Mouse (Mus musculus) ES-E14 (cell line): Measurements from ENCODE around the gene Calhm6. TPM values are rescaled to one million over a fixed set of nuclear protein-coding genes. Genes with fewer than 3 reads are reported as not detected.

ENCODE experiments used
- DNase-seq: peaks from one replicate; pipeline ENCODE4 v3.0.0-alpha.2; 2013; ENCODE audit warnings: low read depth, low spot score
- H3K27ac ChIP-seq: 2 replicates; pipeline ENCODE4 v1.5.1; 2012; ENCODE audit warnings: low read depth, mild to moderate bottlenecking, low read length, moderate library complexity, mixed read lengths; ENCODE audit not compliant: poor library complexity, insufficient read depth, severe bottlenecking
- H3K36me3 ChIP-seq: 2 replicates; pipeline ENCODE4 v1.6.1; 2012; ENCODE audit warnings: mild to moderate bottlenecking, low read length, moderate library complexity, mixed read lengths; ENCODE audit not compliant: control insufficient read depth, poor library complexity, insufficient read depth, severe bottlenecking
- H3K4me1 ChIP-seq, 2 experiments: fragments of 150-350 bp in 1 of 2; sonication (generic) in 1 of 2; 2 replicates each; pipeline ENCODE4 v1.6.1; 2012; ENCODE audit warnings: low read length in 2 of 2, mild to moderate bottlenecking in 1 of 2, mixed read lengths in 1 of 2; ENCODE audit not compliant: control insufficient read depth in 2 of 2, insufficient read depth in 2 of 2, poor library complexity in 1 of 2
- H3K4me3 ChIP-seq, 2 experiments: fragments of 150-350 bp in 1 of 2; sonication (generic) in 1 of 2; 2 replicates each; pipeline ENCODE4 v1.5.1; 2012; ENCODE audit warnings: low read length in 2 of 2, low read depth in 1 of 2, mild to moderate bottlenecking in 1 of 2, mixed read lengths in 1 of 2; ENCODE audit not compliant: insufficient read depth in 1 of 2, poor library complexity in 1 of 2, severe bottlenecking in 1 of 2
- H3K9ac ChIP-seq: 2 replicates; pipeline ENCODE4 v1.6.1; 2012; ENCODE audit warnings: low read depth, mild to moderate bottlenecking, low read length, mixed read lengths; ENCODE audit not compliant: poor library complexity, insufficient read depth, severe bottlenecking
- H3K9me3 ChIP-seq: fragments of 150-350 bp; sonication (generic); 2 replicates; pipeline ENCODE4 v1.6.1; 2012; ENCODE audit warnings: low read depth, mild to moderate bottlenecking, low read length; ENCODE audit not compliant: control insufficient read depth, insufficient read depth
- CHD2 ChIP-seq: IDR thresholded peaks from 2 replicates; pipeline ENCODE4 v1.6.1; 2014; ENCODE audit warnings: mild to moderate bottlenecking, low read depth, low read length, inconsistent platforms
- HCFC1 ChIP-seq: IDR thresholded peaks from 2 replicates; pipeline ENCODE4 v1.6.1; 2012; ENCODE audit warnings: low read length, inconsistent platforms, borderline replicate concordance; ENCODE audit not compliant: insufficient read depth
- MAFK ChIP-seq: IDR thresholded peaks from 2 replicates; pipeline ENCODE4 v1.6.1; 2014; ENCODE audit warnings: mild to moderate bottlenecking, low read depth, low read length, inconsistent platforms; ENCODE audit not compliant: insufficient read depth
- ZC3H11A ChIP-seq: IDR thresholded peaks from 2 replicates; pipeline ENCODE4 v1.6.1; 2012; ENCODE audit warnings: low read depth, mild to moderate bottlenecking, inconsistent platforms, low read length, borderline replicate concordance
- ZNF384 ChIP-seq: IDR thresholded peaks from 2 replicates; pipeline ENCODE4 v1.6.1; 2012; ENCODE audit warnings: low read depth, low read length, inconsistent platforms
- in situ Hi-C, 2 experiments: fragments of 600-800 bp; cut with MboI; formaldehyde crosslinking; loops; one replicate each; pipeline ENCODE4 v1.15.1; 2025; ENCODE audit warnings: low sequenced_read_pairs in 2 of 2, inconsistent platforms in 1 of 2; ENCODE audit not compliant: unreplicated experiment in 2 of 2
- total RNA-seq: library from RNA; depleted of rRNA; stranded (reverse); fragments of 300-350 nt; gene quantifications from 2 replicates; pipeline ENCODE4 v1.2.3, GENCODE M21; 2012

The Calhm6 gene
- total RNA-seq, 1 experiment: 2.1 TPM

DNA sequence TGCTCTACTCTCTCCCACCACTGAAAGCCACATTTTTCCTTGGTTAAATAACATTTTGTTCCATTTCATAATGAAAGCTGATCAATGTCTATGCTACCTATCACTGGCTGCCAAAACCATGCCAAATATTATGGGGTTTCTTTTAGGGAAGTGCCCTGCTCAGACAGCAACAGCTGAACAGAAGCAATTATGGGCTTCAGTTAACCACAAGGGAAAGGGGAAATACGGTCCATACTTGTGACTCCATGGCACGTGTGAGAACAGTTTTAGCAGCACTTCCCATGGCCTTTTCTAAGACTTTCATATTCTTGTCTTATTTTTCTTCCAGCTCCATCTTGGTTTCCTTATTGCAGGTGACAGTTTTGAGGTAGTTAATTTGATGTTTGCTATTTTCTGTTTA, 3.6 kb upstream of the Calhm6 start:
- Histone ChIP-seq H3K27ac (no peak overlapping the region), H3K9me3 (no peaks in the 10 kb centered on the region), H3K4me1 (peaks cover 0 to 2% of the 10 kb centered on the region in 2 experiments; a peak in 1 of 4 replicates), H3K9ac (no peak overlapping the region), H3K4me3 (no peak overlapping the region), H3K36me3 (no peaks in the 10 kb centered on the region)
- TF ChIP-seq HCFC1: no peak
- TF ChIP-seq MAFK: no peak
- no peak for TF ChIP-seq ZNF384
- no peak for TF ChIP-seq CHD2
- no peak for TF ChIP-seq ZC3H11A
- in situ Hi-C loops: no loop called here
- DNase-seq: no peak

- peaks cover 0 to 2% of the 10 kb centered on the region in 2 experiments; a peak in 1 of 4 replicates for H3K4me1 ChIP-seq
Measured at GRCm38 (mm10) chr10:34128391-34128790, 607 bp upstream of the Calhm6 start.

DNA sequence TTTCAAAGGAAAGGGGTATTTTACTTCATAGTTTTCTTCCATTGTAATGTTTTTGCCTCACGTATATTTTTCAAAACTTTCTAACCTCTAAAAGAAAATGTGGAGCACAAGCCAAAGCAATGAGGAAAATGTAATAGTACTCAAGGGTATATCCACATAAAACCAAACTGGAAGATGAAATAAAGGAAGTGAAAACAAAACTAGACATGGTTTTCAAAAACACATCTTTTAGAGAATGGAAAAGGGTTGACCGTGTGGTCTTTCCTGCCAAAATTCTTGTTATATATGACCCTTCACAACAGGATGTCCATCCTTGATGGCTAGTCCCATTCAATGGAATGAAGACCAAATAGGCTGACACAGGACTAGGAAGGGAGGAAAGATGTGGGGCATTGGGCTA, 9.4 kb downstream of the Calhm6 start:
- H3K9ac ChIP-seq: no peak overlapping the region
- no peak for DNase-seq

More at GRCm38 (mm10) chr10:34128391-34128790, 607 bp upstream of the Calhm6 start:
- in situ Hi-C loops: no loop called here
- Histone ChIP-seq H3K27ac (no peak overlapping the region), H3K9me3 (no peaks in the 10 kb centered on the region), H3K36me3 (no peaks in the 10 kb centered on the region), H3K9ac (no peak overlapping the region), H3K4me3 (no peak overlapping the region)
- no peak for DNase-seq
- TF ChIP-seq MAFK: no peak
- no peak for TF ChIP-seq ZNF384
- TF ChIP-seq ZC3H11A: no peak
- no peak for TF ChIP-seq CHD2
- TF ChIP-seq HCFC1: no peak

GRCm38 (mm10) chr10:34117770-34118169, 10.0 kb downstream of the Calhm6 start:
- Histone ChIP-seq H3K27ac (no peak overlapping the region), H3K9me3 (no peaks in the 10 kb centered on the region), H3K36me3 (no peaks in the 10 kb centered on the region), H3K9ac (no peak overlapping the region), H3K4me1 (no peaks in the 10 kb centered on the region), H3K4me3 (no peak overlapping the region)
- DNase-seq: no peak
- in situ Hi-C loops: no loop called here
- TF ChIP-seq ZNF384 (no peak), ZC3H11A (no peak), MAFK (no peak)

More for the DNA sequence above, 9.4 kb downstream of the Calhm6 start:
- no peak for TF ChIP-seq MAFK
- TF ChIP-seq HCFC1: no peak
- TF ChIP-seq ZNF384: no peak
- Histone ChIP-seq H3K36me3 (no peaks in the 10 kb centered on the region), H3K4me3 (no peak overlapping the region), H3K4me1 (no peaks in the 10 kb centered on the region), H3K9me3 (no peaks in the 10 kb centered on the region), H3K27ac (no peak overlapping the region)
- in situ Hi-C loops: no loop called here

DNA sequence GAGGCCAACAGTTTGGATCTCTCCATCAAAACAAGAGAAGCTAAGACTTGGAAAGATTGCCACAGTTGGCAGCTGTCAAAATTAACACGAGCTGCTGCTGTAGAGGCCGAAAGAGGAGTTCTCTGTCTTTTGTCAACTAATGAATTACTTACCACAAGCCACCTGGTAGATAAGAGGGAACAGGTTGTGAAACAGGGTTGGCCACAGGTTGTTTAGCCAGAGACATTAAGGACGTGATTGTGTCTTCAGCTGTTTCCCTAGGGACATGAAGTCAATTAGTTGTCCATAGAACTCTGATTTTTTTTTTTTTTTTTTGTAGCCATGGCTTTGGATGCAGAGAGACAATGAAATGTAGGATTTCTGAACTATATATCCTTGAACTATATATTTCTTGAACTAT, 10.7 kb downstream of the Calhm6 start:
- DNase-seq: no peak
- H3K9me3 ChIP-seq: no peaks in the 10 kb centered on the region
- H3K36me3 ChIP-seq: no peaks in the 10 kb centered on the region
- H3K4me3 ChIP-seq: no peak overlapping the region
- H3K9ac ChIP-seq: no peak overlapping the region
- TF ChIP-seq ZC3H11A (no peak), ZNF384 (no peak), MAFK (no peak), CHD2 (no peak), HCFC1 (no peak)
- in situ Hi-C loops: no loop called here
- no peaks in the 10 kb centered on the region for H3K4me1 ChIP-seq
- no peak overlapping the region for H3K27ac ChIP-seq
